Mouse (Mus musculus) kidney, adult 11 months (tissue): ENCODE data around the gene 9530068E07Rik.
"Not testable (repeated sequence)": the region's sequence is repeated elsewhere in the genome, so short reads cannot be mapped to it uniquely, and the experiment has no call there.

Experiments used
- DNase-seq: peaks from one replicate; pipeline ENCODE4 v3.0.0; 2022

9530068E07Rik gene

DNA sequence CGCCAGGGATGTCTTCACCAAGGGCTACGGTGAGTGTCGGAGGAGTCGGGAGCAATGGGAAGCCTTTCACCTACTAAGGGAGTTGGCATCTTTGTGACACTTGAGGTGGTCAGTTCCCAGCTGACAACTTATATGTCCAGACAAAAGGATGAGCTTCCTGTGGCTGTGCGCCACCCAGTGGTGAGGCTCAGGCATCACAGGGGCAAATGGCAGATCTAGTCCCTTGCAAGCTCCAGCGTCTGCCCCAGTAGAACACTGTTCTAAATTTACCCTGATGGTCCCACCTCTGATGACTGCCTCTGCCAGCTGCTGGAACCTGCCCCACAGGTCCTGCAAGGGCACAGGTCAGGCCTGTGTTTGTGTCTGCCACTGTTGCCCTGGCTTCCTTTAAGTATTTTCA, 21.9 kb upstream of the 9530068E07Rik start:
- DNase-seq: peak; percentile 46

DNA sequence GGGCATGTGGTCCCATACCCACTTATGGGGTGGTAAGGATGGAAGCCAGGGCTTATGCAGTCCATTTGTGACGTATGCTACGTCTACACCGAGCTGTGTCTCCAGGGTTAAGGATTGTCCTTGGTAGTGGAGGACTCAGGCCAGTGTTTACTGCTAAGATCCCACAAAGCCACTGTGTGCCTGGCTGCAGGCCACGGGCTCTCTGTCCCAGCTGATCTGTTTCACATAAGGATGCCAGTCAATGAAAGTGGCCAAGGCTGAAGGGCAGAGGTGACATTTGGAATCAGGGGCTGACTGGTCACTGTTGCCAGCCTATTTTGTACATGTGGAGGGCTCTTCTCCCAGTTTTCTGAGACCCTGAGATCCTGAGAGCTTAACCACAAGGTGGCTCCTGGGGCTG, 18.6 kb upstream of the 9530068E07Rik start:
- no peak for DNase-seq

DNA sequence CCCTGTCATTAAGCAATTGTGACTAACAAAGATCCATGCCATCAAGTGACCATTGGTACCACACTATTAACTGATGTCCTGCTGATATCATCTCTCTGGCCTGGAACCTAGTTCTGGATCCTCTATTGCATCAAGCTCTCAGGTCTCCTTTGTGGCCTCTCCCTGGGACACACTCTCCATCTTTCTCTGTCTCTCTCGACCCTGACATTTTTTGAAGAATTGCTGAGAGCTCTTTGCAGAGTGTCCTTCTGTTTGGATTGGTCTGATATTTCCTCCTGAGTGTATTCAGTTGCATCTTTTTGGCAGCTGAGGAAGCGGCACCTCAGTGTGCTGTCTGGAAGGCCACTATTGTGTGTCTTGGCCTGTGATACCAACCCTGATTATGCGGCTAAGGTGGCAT, 17.0 kb upstream of the 9530068E07Rik start:
- DNase-seq: no peak

DNA sequence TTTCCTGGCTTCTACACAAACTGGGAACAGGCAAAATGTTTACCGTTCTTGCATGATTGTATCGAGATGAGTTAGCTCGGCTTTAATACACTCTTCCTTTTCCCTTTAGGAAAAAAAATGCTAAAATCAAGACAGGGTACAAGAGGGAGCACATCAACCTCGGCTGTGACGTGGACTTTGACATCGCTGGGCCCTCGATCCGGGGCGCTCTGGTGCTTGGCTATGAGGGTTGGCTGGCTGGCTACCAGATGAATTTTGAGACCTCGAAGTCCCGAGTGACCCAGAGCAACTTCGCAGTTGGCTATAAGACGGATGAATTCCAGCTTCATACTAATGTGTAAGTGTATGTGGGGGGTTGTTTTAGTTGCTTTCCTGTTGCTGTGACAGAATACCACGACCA, 12.5 kb upstream of the 9530068E07Rik start:
- DNase-seq: peak; percentile 76

DNA sequence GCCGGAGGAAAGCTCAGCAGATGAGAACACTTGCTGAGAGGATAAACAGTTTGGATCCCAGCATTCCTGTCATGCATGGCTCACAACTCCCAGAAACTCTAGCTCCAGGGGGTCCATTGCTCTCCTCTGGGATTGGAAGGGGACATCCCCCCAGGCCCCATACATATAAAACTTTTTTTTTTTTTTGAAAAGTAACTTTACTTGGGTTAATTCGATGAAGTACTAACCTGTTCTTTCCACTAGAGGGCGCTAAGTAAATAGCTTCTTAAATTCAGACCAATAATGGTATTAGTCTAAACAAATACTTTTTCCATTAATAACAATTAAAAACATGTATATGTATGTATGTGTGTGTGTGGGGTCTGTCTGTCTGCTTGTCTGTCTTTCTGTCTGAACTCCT, 11.6 kb upstream of the 9530068E07Rik start:
- no peak for DNase-seq

DNA sequence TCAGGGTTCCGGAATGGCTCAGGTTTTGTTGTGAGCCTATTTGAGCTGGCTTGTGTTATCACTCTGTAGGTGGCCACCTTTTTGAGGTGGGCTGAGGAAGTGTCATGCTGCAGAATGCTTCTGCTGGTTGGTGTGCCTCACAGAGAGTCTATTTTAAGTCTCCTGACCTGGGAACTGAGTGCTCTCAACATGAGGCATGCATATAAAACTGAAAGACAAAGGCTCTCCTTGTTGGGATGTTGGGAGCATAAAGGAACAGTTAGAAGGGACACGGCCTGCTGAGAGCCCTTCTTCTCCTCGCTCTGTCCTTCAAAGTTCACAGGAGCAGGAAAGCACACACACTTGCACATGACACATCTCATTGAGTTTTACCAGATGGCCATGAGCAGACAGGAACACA, 9.3 kb upstream of the 9530068E07Rik start:
- no peak for DNase-seq

GRCm38 (mm10) chr11:52388150-52388549, 8.1 kb upstream of the 9530068E07Rik start:
- DNase-seq: no peak

DNA sequence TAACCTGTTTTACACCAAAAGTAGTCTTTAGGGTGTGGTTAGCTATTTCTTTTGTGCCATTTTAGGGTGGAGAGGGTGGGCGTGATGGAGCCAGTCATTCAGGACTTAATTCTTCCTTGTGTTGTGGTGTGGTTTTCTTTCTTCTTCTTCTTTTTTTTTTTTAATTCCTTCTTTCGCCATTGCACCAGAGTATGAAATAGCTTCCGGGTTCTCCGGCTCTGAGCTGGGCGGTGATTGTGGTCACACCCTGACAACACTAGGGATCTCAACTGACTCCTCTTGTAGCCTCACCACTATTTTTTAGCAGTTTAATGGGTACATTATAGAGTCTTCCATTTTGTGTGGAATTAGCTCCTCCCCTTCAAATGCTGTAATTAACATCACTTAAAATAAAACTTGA, 7.2 kb upstream of the 9530068E07Rik start:
- not testable (repeated sequence) for DNase-seq

GRCm38 (mm10) chr11:52389933-52390332, 6.3 kb upstream of the 9530068E07Rik start:
- no peak for DNase-seq

- DNase-seq: peak; percentile 57
These were observed 1.7 kb upstream of the 9530068E07Rik start for GRCm38 (mm10) chr11:52394494-52394893.

DNA sequence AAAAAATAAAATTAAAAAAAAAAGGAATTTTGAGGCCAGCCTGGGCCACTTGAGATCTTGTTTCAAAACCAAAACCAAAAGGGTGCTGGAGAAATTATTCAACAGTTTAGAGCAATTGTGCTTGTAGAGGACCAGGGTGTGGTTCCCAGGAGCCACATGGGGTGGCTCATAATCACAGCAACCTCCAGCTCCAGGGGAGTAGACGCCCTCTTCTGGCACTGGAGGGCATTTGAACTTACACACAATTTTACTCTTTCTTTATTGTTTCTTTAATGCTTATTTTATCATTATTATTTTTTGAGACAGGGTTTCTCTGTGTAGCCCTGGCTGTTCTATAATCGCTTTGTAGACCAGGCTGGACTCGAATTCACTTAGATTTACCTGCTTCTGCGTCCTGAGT, 885 bp upstream of the 9530068E07Rik start:
- no peak for DNase-seq

DNA sequence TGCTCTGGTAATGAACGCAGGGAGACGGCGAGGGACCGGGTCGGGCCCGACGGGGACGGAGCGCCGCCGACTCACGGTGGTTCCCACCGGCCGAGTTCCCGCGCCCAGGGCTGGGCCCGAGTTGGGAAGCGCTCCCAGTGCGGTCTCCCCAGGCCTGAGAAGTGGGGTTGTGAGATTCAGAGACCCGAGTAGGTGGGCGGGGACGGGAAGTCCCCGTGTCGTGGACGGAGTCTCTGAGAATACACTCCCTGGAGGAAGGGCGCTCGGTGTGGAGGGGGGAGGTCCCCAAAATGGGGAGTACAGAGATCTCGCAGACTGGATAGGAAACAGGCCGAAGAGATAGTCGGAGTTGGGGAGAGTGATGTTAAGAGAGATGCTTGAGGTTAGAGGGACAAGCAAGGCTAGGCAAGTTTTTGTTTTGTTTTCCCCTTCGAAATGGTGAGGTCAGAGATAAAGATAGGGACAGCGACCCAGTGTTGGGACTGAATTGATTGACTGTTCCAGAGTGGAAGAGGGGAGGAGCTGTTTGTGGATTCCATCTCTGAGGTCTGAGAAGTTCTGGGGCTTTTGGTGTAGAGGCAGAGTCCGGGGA, 465 bp downstream of the 9530068E07Rik start:
- DNase-seq: no peak

DNA sequence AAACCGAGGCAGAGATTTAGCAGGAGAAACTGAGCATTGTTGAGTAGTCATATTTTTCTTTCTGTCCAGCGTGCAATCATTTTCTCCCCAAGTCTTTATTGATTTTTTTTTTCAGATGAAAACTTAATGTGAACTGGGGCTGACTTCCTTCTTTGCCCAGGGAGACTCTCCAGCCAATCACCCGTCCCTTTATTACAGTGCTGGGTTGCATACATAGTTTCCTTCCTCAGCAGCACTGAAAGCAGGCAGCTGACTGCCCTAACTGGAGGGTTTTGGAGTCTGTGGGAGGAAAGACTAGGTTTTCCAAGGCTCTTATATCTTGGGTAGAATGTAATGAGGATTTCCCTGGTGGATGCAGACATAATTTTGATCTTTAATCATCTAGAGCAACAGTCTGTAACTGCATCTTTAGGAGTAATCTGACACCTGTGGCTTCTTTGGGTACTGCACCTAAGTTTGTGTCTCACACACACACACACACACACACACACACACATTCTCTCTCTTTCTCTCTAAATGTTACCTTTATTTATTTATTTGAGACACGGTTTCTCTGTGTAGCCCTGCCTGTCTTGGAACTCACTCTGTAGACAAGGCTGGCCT, 1.3 kb downstream of the 9530068E07Rik start:
- DNase-seq: no peak

GRCm38 (mm10) chr11:52401476-52401875, 5.2 kb downstream of the 9530068E07Rik start:
- peak; percentile 53 for DNase-seq

DNA sequence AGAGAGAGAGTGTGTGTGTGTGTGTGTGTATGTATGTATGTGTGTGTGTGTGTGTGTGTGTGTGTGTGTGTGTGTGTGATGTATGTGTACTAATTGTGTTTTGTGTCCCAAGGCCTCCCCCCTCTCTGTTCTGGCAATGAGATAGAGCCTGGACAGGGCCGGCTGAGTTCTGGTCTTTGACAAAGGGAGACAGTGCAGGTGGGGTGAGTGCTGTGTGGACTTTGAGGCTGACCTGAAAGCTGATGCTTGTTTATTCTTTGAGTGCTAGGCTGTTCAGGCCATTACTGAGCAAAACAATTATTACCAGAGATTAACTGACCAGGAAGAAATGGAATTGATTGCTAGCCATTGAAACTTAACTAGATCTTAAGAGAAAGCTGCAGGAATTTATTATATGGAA, 6.3 kb downstream of the 9530068E07Rik start:
- peak; percentile 74 for DNase-seq

GRCm38 (mm10) chr11:52404209-52404608, 8.0 kb downstream of the 9530068E07Rik start:
- peak; percentile 57 for DNase-seq

- DNase-seq: no peak
These were observed 9.0 kb downstream of the 9530068E07Rik start for GRCm38 (mm10) chr11:52405196-52405688.

GRCm38 (mm10) chr11:52409316-52409715, 13.1 kb downstream of the 9530068E07Rik start:
- DNase-seq: no peak

GRCm38 (mm10) chr11:52418358-52418757, 22.1 kb downstream of the 9530068E07Rik start:
- no peak for DNase-seq

GRCm38 (mm10) chr11:52419246-52419645, 23.0 kb downstream of the 9530068E07Rik start:
- DNase-seq: no peak

DNA sequence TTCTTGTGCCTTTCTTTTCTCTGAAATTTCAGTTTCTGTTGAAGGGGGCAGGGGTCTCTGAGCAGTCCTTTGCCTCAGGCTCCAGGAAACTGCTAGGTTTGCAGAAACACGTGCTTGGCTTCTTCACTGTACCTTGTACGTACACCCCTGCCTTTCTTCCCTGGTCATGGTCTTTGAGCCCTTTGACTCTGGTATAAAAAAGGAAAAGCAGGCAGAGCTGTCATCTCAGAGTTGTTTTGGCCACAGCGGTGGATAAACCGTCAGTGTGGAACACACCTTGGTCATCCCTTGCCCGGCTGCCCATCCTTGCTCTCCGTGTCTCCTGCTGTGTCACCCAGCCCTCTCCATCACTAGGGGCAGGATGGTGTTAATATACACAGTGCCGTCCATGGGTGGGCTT, 23.6 kb downstream of the 9530068E07Rik start:
- peak; percentile 36 for DNase-seq

DNA sequence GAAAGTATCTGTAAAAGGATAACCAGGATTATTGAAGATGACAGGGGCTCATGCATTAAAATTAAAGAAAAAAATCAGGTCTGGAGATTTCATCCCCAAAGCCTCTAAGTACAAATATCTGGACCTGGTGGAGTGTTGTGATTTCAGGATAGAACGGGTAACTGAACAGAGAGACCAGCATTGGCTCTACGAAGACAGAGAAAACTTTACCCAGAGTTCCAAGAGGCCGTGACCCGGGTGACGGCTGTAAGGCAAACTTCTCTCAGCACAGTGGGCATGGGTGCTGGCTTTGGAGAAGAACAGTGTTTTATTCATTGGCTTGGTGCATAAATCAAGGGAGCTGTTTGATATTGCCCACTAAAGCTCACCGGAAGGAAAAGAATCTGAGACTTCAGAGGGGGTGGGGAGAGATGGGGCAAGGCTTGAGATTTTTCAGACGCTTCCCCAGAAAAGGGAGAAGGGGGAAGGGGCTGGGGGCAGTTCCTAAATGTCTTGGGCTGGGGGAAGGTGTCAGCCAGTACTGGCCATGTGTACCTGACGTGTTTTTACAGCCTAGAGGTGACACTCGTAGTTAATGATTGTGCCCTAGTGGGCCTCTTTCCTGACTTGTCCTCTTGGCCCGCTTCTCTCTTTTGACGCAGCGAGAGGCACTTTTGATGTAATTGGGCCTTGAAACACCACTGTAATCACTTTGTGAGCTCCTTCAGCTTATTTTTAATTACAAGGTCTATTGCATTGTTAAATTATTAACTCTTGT, 24.2 kb downstream of the 9530068E07Rik start:
- DNase-seq: peak; percentile 47

DNA sequence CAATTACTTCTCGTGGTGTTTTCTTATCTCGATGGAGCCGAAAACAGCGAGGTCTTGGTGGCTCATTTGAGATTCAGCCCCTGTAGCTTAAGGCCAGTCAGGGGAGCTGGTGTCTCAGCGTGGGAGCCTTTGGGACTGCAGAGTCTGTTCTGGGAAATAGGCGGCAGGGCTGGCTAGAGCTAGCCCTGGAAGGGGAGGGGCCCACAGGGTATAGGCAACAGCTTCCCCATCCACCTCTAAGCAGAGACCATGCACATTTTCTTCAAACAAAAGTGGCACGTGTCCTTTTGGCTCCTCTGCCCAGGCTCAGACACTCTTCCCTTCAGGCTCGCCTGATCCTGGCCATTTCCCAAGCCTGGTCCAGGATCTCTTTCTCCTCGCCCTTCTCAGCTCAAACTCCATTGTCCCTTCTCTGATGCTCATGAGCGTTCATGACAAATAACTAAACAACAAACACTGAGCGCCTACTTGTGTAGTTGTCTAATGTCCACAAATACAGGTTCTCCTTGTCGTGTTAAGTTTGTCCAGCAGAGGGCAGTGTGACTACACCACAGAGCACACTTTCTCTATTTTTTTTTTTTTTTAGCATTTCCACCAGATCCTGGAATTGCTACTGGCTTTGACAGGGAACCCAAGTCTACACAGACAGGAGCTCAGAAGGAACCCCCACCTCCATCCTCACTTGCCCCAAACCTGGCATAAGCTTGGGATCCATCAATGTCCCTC, 25.0 kb downstream of the 9530068E07Rik start:
- DNase-seq: peak; percentile 40
